Mouse (Mus musculus) CH12.LX (cell line): ENCODE results near the gene Asb11. TPM values are rescaled to one million over a fixed set of nuclear protein-coding genes. Genes with fewer than 3 reads are reported as not detected.

Experiments
- DNase-seq: peaks from one replicate; pipeline ENCODE4 v3.0.0-alpha.2; 2013; ENCODE audit errors: extremely low read depth
- H3K27ac ChIP-seq: 2 replicates; pipeline ENCODE4 v1.5.1; 2012; ENCODE audit warnings: low read depth, mild to moderate bottlenecking, control low read depth, moderate library complexity; ENCODE audit not compliant: insufficient read depth
- H3K27me3 ChIP-seq: replicated peaks from 2 replicates; pipeline ENCODE3; 2012; ENCODE audit warnings: inconsistent platforms
- H3K36me3 ChIP-seq, 2 experiments: replicated peaks in 1 of 2; 2 replicates each; pipeline versions ENCODE3 to v1.6.1; 2012; ENCODE audit warnings: inconsistent platforms in 1 of 2, low read length in 1 of 2, mild to moderate bottlenecking in 1 of 2, mixed read lengths in 1 of 2, moderate library complexity in 1 of 2; ENCODE audit not compliant: control insufficient read depth in 1 of 2, insufficient read depth in 1 of 2
- H3K4me1 ChIP-seq, 2 experiments: 2 replicates each; pipeline ENCODE4 v1.6.1; 2012; ENCODE audit warnings: inconsistent platforms in 1 of 2, moderate library complexity in 1 of 2; ENCODE audit not compliant: insufficient read depth in 2 of 2, control insufficient read depth in 1 of 2
- H3K4me2 ChIP-seq: 2 replicates; pipeline ENCODE4 v1.6.1; 2012; ENCODE audit warnings: low read depth, mild to moderate bottlenecking, control low read depth; ENCODE audit not compliant: poor library complexity, insufficient read depth, severe bottlenecking
- H3K4me3 ChIP-seq, 3 experiments: fragments of 150-350 bp in 1 of 3; sonication (generic) in 1 of 3; replicated peaks in 1 of 3; 2 replicates each; pipeline versions ENCODE3 to v1.5.1; 2011 to 2012; ENCODE audit warnings: low read depth in 2 of 3, low read length in 2 of 3, mild to moderate bottlenecking in 2 of 3, moderate library complexity in 2 of 3, control low read depth in 1 of 3, improper control_type of control experiment in 1 of 3, inconsistent platforms in 1 of 3, mixed read lengths in 1 of 3; ENCODE audit not compliant: poor library complexity in 1 of 3
- H3K79me2 ChIP-seq: replicated peaks from 2 replicates; pipeline ENCODE4 v1.6.1; 2012; ENCODE audit warnings: mild to moderate bottlenecking, moderate library complexity; ENCODE audit not compliant: control insufficient read depth, poor library complexity, insufficient read depth, severe bottlenecking; ENCODE audit errors: extremely low read depth
- H3K9ac ChIP-seq: 2 replicates; pipeline ENCODE4 v1.6.1; 2012; ENCODE audit warnings: low read depth, mild to moderate bottlenecking, control low read depth, moderate library complexity; ENCODE audit not compliant: insufficient read depth
- H3K9me3 ChIP-seq: replicated peaks from 2 replicates; pipeline ENCODE3; 2012; ENCODE audit warnings: low read length, inconsistent platforms, mixed read lengths
- BHLHE40 ChIP-seq: IDR thresholded peaks from 2 replicates; pipeline ENCODE4 v1.6.1; 2011; ENCODE audit warnings: mild to moderate bottlenecking, low read depth, low read length, improper control_type of control experiment
- CHD1 ChIP-seq: IDR thresholded peaks from 2 replicates; pipeline ENCODE4 v1.6.1; 2012; ENCODE audit warnings: low read depth, low read length, improper control_type of control experiment, inconsistent platforms
- CTCF ChIP-seq, 2 experiments: IDR thresholded peaks in 1 of 2; conservative IDR thresholded peaks in 1 of 2; 2 replicates each; pipeline ENCODE4 v1.5.1; 2011 to 2012; ENCODE audit warnings: low read depth in 2 of 2, low read length in 2 of 2, improper control_type of control experiment in 1 of 2, inconsistent platforms in 1 of 2, mild to moderate bottlenecking in 1 of 2, moderate library complexity in 1 of 2
- EP300 ChIP-seq: IDR thresholded peaks from 2 replicates; pipeline ENCODE4 v1.6.1; 2011; ENCODE audit warnings: low read length, improper control_type of control experiment
- IRF4 ChIP-seq: IDR thresholded peaks from 2 replicates; pipeline ENCODE4 v1.6.1; 2014; ENCODE audit warnings: low read depth, mild to moderate bottlenecking, inconsistent platforms, low read length, improper control_type of control experiment
- MXI1 ChIP-seq: IDR thresholded peaks from 2 replicates; pipeline ENCODE4 v1.6.1; 2011; ENCODE audit warnings: mild to moderate bottlenecking, low read depth, low read length, improper control_type of control experiment
- NELFE ChIP-seq: IDR thresholded peaks from 2 replicates; pipeline ENCODE4 v1.6.1; 2011; ENCODE audit warnings: low read depth, low read length, improper control_type of control experiment
- POLR2A ChIP-seq: IDR thresholded peaks from 2 replicates; pipeline ENCODE4 v1.6.1; 2011; ENCODE audit warnings: low read depth, mild to moderate bottlenecking, improper control_type of control experiment, low read length
- RAD21 ChIP-seq: IDR thresholded peaks from 2 replicates; pipeline ENCODE4 v1.6.1; 2011; ENCODE audit warnings: low read depth, mild to moderate bottlenecking, low read length, improper control_type of control experiment, moderate library complexity
- RCOR1 ChIP-seq: conservative IDR thresholded peaks from 2 replicates; pipeline ENCODE4 v1.6.1; 2012; ENCODE audit warnings: low read depth, mild to moderate bottlenecking, inconsistent platforms, low read length, improper control_type of control experiment
- SIN3A ChIP-seq: IDR thresholded peaks from 2 replicates; pipeline ENCODE4 v1.6.1; 2012; ENCODE audit warnings: low read length, improper control_type of control experiment, inconsistent platforms
- SMC3 ChIP-seq: IDR thresholded peaks from 2 replicates; pipeline ENCODE4 v1.6.1; 2011; ENCODE audit warnings: low read depth, low read length, improper control_type of control experiment
- TCF12 ChIP-seq: IDR thresholded peaks from 2 replicates; pipeline ENCODE4 v1.6.1; 2014; ENCODE audit warnings: low read depth, mild to moderate bottlenecking, inconsistent platforms, low read length, improper control_type of control experiment
- USF1 ChIP-seq: IDR thresholded peaks from 2 replicates; pipeline ENCODE4 v1.6.1; 2014; ENCODE audit warnings: low read depth, mild to moderate bottlenecking, inconsistent platforms, low read length, improper control_type of control experiment
- USF2 ChIP-seq: conservative IDR thresholded peaks from 2 replicates; pipeline ENCODE4 v1.6.1; 2011; ENCODE audit warnings: low read depth, low read length, improper control_type of control experiment
- ZC3H11A ChIP-seq: IDR thresholded peaks from 2 replicates; pipeline ENCODE4 v1.6.1; 2012; ENCODE audit warnings: low read depth, mild to moderate bottlenecking, inconsistent platforms, low read length, improper control_type of control experiment
- ZKSCAN1 ChIP-seq: IDR thresholded peaks from 2 replicates; pipeline ENCODE4 v1.6.1; 2012; ENCODE audit warnings: low read depth, inconsistent platforms, low read length, improper control_type of control experiment, borderline replicate concordance
- dilution Hi-C: fragments of 300-500 bp; cut with MboI; formaldehyde crosslinking; loops from 2 replicates; pipeline ENCODE4 v1.14.3; 2020; ENCODE audit warnings: low sequenced_read_pairs; ENCODE audit not compliant: extremely low pct_unique_long_range_greater_than_20kb, extremely low pct_ligation_motif_present
- in situ Hi-C: fragments of 300-500 bp; cut with MboI; formaldehyde crosslinking; loops from 3 replicates; pipeline ENCODE4 v1.14.3; 2019; ENCODE audit warnings: low sequenced_read_pairs, low pct_ligation_motif_present, low pct_unique_long_range_greater_than_20kb, mixed read lengths
- polyA plus RNA-seq: library from polyadenylated mRNA; unstranded; fragments of >175 nt; gene quantifications from 2 replicates; pipeline ENCODE4 v1.2.1, GENCODE M21; 2012; ENCODE audit warnings: low read depth; ENCODE audit not compliant: insufficient read length
- total RNA-seq, 2 experiments: library from RNA; depleted of rRNA; stranded (reverse); fragments of 300-350 nt in 1 of 2; fragments of >200 nt in 1 of 2; gene quantifications; 2 replicates each; pipeline ENCODE4 v1.2.3; 2012 to 2014

Gene Asb11
- total and polyA plus RNA-seq, 3 experiments, result not detected

- no peaks in the 10 kb centered on the region for H3K9me3 ChIP-seq
- H3K79me2 ChIP-seq, result no peaks in the 10 kb centered on the region
- peaks cover 19 to 67% of the 10 kb centered on the region in 2 experiments for H3K36me3 ChIP-seq
- H3K27me3 ChIP-seq, result no peaks in the 10 kb centered on the region
- DNase-seq, result no peak
- no peak overlapping the region for H3K9ac ChIP-seq
- dilution Hi-C loops, result no loop called here
- H3K27ac ChIP-seq, result no peak overlapping the region
- in situ Hi-C loops, result no loop called here
- no peak overlapping the region for H3K4me3 ChIP-seq
- no peak overlapping the region for H3K4me2 ChIP-seq
- H3K4me1 ChIP-seq, result no peaks in the 10 kb centered on the region
- TF ChIP-seq SIN3A, result no peak
- no peak for TF ChIP-seq IRF4
- TF ChIP-seq CTCF (conservative IDR thresholded peaks at IDR 0.05 in 1 of 2, IDR thresholded peaks at IDR 0.05 in 1 of 2; ENCODE audit: low read depth in 2 of 2, low read length in 2 of 2), result no peak
- TF ChIP-seq USF1, result no peak
- TF ChIP-seq ZKSCAN1, result no peak
- TF ChIP-seq ZC3H11A, result no peak
- TF ChIP-seq USF2, result no peak
- TF ChIP-seq POLR2A, result no peak
- no peak for TF ChIP-seq RCOR1
- TF ChIP-seq NELFE, result no peak
- TF ChIP-seq BHLHE40, result no peak
- TF ChIP-seq TCF12, result no peak
- no peak for TF ChIP-seq SMC3
- TF ChIP-seq CHD1, result no peak
- no peak for TF ChIP-seq RAD21
Observed at GRCm38 (mm10) chrX:164427295-164427694, 9.5 kb upstream of the Asb11 start.

DNA sequence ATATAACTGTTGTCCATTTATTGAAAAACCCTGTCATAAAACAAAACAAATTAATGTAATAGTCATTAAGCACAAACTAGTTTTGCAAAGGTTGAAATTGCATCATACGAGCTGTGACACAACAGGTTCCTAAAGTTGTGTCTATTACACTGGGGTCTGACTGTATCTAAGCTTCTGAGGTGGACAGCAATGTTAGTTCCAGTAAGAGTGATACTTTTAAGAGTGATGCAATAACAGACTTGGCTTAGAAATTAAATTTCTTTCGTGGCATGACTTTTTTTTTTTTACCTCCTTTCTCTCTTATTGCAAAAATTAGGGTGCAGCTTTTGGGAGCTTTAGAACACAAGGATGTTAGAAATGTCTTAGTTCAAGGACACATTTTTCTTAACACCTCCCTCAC lies 8.6 kb upstream of the Asb11 start:
- Histone ChIP-seq H3K36me3 (peaks cover 13 to 63% of the 10 kb centered on the region in 2 experiments), H3K79me2 (no peaks in the 10 kb centered on the region), H3K27me3 (no peaks in the 10 kb centered on the region), H3K4me1 (no peaks in the 10 kb centered on the region), H3K27ac (no peak overlapping the region), H3K4me3 (no peak overlapping the region), H3K9me3 (no peaks in the 10 kb centered on the region), H3K9ac (no peak overlapping the region), H3K4me2 (no peak overlapping the region)
- DNase-seq, result no peak
- in situ Hi-C loops, result no loop called here
- TF ChIP-seq CTCF (conservative IDR thresholded peaks at IDR 0.05 in 1 of 2, IDR thresholded peaks at IDR 0.05 in 1 of 2; ENCODE audit: low read depth in 2 of 2, low read length in 2 of 2) (no peak), POLR2A (no peak), EP300 (no peak), MXI1 (no peak)
- dilution Hi-C loops, result no loop called here
